Mouse (Mus musculus) lung, embryonic 14.5 days (tissue): ENCODE results near the gene Abca1. TPM values are rescaled to one million over a fixed set of nuclear protein-coding genes. Genes with fewer than 3 reads are reported as not detected.

ENCODE experiments used
- ATAC-seq: fragments of 200-750 bp; cut with Nextera tagmentation; 2 replicates; pipeline ENCODE4 v1.8.0; 2017; ENCODE audit warnings: mild to moderate bottlenecking, moderate TSS enrichment, moderate library complexity; ENCODE audit not compliant: insufficient read depth
- DNase-seq: peaks from one replicate; pipeline ENCODE4 v3.0.0-alpha.2; 2015
- H3K27ac ChIP-seq: fragments of 300-500 bp; sonication (generic); 2 replicates; pipeline ENCODE4 v1.5.1; 2014; ENCODE audit warnings: low read depth, mild to moderate bottlenecking, moderate library complexity
- H3K27me3 ChIP-seq: fragments of 300-500 bp; sonication (generic); 2 replicates; pipeline ENCODE4 v1.6.1; 2014; ENCODE audit warnings: low read length, control low read depth; ENCODE audit not compliant: insufficient read depth
- H3K36me3 ChIP-seq: fragments of 300-500 bp; sonication (generic); 2 replicates; pipeline ENCODE4 v1.6.1; 2014; ENCODE audit warnings: control low read depth; ENCODE audit not compliant: insufficient read depth
- H3K4me1 ChIP-seq: fragments of 300-500 bp; sonication (generic); 2 replicates; pipeline ENCODE4 v1.6.1; 2014; ENCODE audit warnings: antibody characterized with exemption, control low read depth; ENCODE audit not compliant: insufficient read depth
- H3K4me2 ChIP-seq: fragments of 300-500 bp; sonication (generic); 2 replicates; pipeline ENCODE4 v1.6.1; 2014; ENCODE audit warnings: mild to moderate bottlenecking
- H3K4me3 ChIP-seq: fragments of 300-500 bp; sonication (generic); 2 replicates; pipeline ENCODE4 v1.5.1; 2014; ENCODE audit warnings: low read depth, low read length
- H3K9ac ChIP-seq: fragments of 300-500 bp; sonication (generic); 2 replicates; pipeline ENCODE4 v1.6.1; 2014
- H3K9me3 ChIP-seq: fragments of 300-500 bp; sonication (generic); 2 replicates; pipeline ENCODE4 v1.6.1; 2016; ENCODE audit warnings: low read depth, low read length, control low read depth
- CTCF ChIP-seq: IDR thresholded peaks from 2 replicates; pipeline ENCODE4 v1.5.1; 2016; ENCODE audit warnings: antibody characterized with exemption, low read depth
- WGBS: fragments of 180-500 bp; shearing (Covaris S2); extraction: QIAGEN DNeasy Blood & Tissue Kit; methylation state at CpG from one replicate; pipeline ENCODE4 v1.1.7; 2014; 5-methylcytosine and 5-hydroxymethylcytosine counted together
- polyA plus RNA-seq: library from polyadenylated mRNA; unstranded; fragments of >200 nt; fragmentation: Nextera tagmentation; extraction: Ambion mirVana; gene quantifications from 2 replicates; pipeline ENCODE4 v1.2.1, GENCODE M21; 2014

Gene Abca1
- polyA plus RNA-seq, 1 experiment from 2014 or later = 13.6 TPM

DNA sequence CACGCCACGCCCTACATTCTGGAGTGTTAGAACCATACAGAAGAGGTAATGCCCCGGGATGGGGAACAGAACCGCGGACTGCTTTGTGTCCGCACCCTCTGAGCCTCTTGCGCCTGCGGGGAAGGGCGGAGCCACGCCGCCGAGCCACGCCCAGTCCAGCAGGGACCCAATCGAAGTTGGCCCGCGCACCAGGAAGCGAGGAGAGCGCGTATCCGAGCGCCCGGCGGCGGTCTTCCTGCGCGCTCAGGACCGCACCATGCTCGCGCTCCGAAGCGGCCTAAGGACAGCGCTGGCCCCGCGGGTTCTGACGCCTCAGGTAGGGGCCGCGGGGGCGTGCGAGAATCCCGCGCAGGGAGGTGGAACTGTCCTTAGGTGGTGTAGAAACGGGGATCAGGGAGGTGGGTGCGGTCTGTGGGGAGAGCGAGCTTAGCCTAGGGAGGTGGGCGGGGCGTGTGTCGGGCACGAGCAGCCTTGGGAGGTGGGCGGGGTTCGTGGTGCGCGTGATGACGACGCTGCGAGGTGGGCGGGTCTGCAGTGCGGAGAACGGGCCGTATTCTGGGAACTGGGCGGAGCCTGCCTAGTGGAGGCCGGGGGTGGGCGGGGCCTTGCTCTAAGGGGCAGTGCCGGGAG lies 147.8 kb downstream of the Abca1 start, which contains the start of gene Nipsnap3b:
Gene Nipsnap3b, plus strand, starts transcription at position 149 of the 630 bp plus-strand sequence.
- H3K27me3 ChIP-seq = no peaks in the 10 kb centered on the region
- under 1% methylated on average over 63 of the region's 63 CpGs for WGBS
- peak; percentile 98 for DNase-seq

DNA sequence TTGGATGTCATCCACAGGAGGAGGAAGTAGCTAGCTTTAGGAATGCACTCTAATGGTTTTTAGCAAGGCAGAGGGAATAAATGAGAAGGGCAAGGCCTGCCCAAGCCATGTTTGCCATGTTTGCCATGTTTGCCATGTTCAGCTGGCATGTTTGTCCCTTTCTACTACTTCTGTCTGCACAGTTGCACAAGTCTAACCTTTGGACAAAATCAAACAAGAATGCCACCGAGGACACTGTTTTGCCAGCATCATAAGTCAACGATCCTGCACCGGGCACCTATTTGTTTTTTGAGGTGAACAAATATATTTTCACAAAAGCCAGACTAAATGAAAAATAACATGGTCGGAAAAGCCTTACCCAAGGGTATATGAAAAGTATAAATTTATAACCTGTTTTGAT lies 149.8 kb downstream of the Abca1 start:
- 82% methylated on average over 4 of the region's 4 CpGs for WGBS
- ATAC-seq = no peak

More for the DNA sequence above, 147.8 kb downstream of the Abca1 start, which contains the start of gene Nipsnap3b:
- peak; percentile 96 for ATAC-seq
- Histone ChIP-seq H3K9ac (peak within 1 kb of the TSS; percentile 68), H3K4me2 (peak within 1 kb of the TSS; percentile 77), H3K27ac (peak within 1 kb of the TSS; percentile 73), H3K4me3 (peak within 1 kb of the TSS; percentile 70), H3K36me3 (peaks cover 12% of the 10 kb centered on the region), H3K4me1 (no peaks in the 10 kb centered on the region; the same call in 1 of the 2 replicates), H3K9me3 (no peaks in the 10 kb centered on the region; the same call in 1 of the 2 replicates)
- TF ChIP-seq CTCF = no peak

DNA sequence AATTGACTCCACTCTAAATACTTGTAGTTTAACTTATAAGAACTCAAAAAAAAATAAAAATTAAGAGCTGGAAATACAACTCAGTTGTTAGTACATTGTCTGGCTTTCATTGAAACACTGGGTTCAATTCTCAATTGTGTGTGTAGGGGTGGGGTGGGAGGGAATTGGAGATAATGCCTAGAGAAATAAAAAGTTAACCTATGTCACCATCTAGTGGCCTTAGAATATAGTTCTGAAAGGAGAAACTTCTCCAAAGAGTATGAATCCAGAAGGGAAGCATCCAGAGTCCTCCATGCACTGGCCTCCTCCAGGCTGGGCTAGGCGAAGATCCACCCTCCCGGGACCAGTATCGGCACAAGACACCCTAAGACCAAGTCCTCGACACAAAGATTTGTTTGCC lies 150.5 kb downstream of the Abca1 start:
- DNase-seq = peak; percentile 64
- 0 out of 2 replicates have a peak, but pooled peaks have one; percentile 35 for TF ChIP-seq CTCF
- WGBS = 62% methylated on average over 4 of the region's 4 CpGs

More for the DNA sequence above, 149.8 kb downstream of the Abca1 start:
- no peaks in the 10 kb centered on the region for H3K27me3 ChIP-seq
- no peak for TF ChIP-seq CTCF
- no peaks in the 10 kb centered on the region; the same call in 1 of the 2 replicates for H3K4me1 ChIP-seq
- no peak for DNase-seq
- no peak overlapping the region for H3K4me2 ChIP-seq
- no peak overlapping the region for H3K27ac ChIP-seq
- H3K9ac ChIP-seq = no peak overlapping the region
- no peak overlapping the region for H3K4me3 ChIP-seq
- no peaks in the 10 kb centered on the region for H3K36me3 ChIP-seq
- no peaks in the 10 kb centered on the region for H3K9me3 ChIP-seq

DNA sequence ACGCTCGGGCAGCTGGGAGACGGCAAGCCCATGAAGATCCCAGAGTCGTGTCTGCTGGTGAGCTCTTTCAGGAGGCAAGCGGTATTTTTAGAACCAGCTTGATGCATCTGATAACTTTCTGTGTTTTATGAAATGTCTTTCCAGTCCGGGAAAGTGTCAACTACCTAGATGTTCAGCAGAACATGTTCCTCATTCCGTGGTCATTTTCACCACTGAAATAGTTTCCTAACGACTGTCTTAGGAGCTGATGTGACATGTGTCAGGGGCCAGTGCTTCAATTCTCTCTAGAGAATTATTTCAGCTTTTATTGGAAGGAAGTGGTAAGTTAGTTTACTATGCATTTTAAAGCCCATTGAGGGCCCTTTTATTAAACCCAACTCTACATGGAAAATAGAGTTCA lies 159.5 kb downstream of the Abca1 start:
- no peak overlapping the region for H3K27ac ChIP-seq
- H3K4me2 ChIP-seq = no peak overlapping the region
- no peaks in the 10 kb centered on the region for H3K27me3 ChIP-seq
- no peaks in the 10 kb centered on the region for H3K4me1 ChIP-seq
- no peak overlapping the region for H3K4me3 ChIP-seq
- TF ChIP-seq CTCF = no peak
- no peak overlapping the region for H3K9ac ChIP-seq
- ATAC-seq (no peak), DNase-seq (no peak)
- no peaks in the 10 kb centered on the region for H3K9me3 ChIP-seq
- no peaks in the 10 kb centered on the region for H3K36me3 ChIP-seq
- WGBS = 82% methylated on average over 8 of the region's 8 CpGs

More for the DNA sequence above, 150.5 kb downstream of the Abca1 start:
- H3K4me2 ChIP-seq = no peak overlapping the region
- no peaks in the 10 kb centered on the region for H3K9me3 ChIP-seq
- ATAC-seq = no peak
- H3K27ac ChIP-seq = no peak overlapping the region
- no peaks in the 10 kb centered on the region; the same call in 1 of the 2 replicates for H3K4me1 ChIP-seq
- no peaks in the 10 kb centered on the region for H3K27me3 ChIP-seq
- no peaks in the 10 kb centered on the region for H3K36me3 ChIP-seq
- no peak overlapping the region for H3K9ac ChIP-seq
- H3K4me3 ChIP-seq = no peak overlapping the region

DNA sequence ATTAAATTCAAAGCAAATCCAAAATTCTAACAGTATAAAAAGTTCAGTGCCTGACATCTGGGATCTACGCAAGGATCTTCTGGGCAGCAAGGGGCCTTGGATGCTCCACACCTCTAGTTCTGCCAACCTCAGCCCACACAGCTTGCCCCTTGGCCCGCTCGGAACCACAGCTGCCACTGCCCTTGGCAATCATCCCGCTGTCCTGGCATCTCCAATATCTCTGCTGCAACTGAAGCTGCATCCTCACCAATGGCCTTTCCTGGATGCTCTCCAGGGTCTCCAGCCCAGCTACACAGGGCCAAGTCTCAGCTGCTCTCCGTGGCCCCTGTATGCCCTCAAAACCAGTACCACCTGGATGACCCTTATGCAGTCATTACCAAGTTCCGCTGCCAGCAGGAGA lies 160.2 kb downstream of the Abca1 start:
- ATAC-seq (no peak), DNase-seq (no peak)
- no peak for TF ChIP-seq CTCF
- Histone ChIP-seq H3K4me2 (no peak overlapping the region), H3K36me3 (no peaks in the 10 kb centered on the region), H3K27me3 (no peaks in the 10 kb centered on the region), H3K4me1 (no peaks in the 10 kb centered on the region), H3K9me3 (no peaks in the 10 kb centered on the region), H3K27ac (no peak overlapping the region), H3K9ac (no peak overlapping the region), H3K4me3 (no peak overlapping the region)
- 88% methylated on average over 6 of the region's 6 CpGs for WGBS

DNA sequence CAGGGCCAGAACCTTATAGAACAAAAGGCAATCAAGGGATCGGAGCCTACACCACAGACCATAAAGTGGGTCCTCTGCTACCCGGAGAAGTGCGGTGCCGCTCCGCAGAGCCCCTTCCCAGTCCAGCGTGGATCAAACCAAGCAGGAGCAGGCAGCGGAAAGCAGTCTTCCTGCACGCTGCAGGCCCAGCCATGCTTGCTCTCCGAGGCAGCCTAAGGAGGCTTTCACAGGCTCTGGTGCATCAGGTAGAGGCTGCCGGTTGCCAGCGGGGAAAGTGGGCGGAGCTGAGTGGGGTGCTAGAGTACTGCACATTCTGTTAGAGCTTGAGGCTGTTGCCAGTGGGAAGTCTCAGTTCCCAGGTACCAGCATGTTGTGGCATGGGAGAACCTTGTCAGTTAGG lies 170.4 kb downstream of the Abca1 start, which contains the start of gene Nipsnap3a:
Gene Nipsnap3a, plus strand, starts transcription at position 25 of the 400 bp plus-strand sequence.
- H3K4me1 ChIP-seq = no peaks in the 10 kb centered on the region
- ATAC-seq = peak; percentile 75
- H3K4me3 ChIP-seq = no peak within 1 kb of the TSS
- H3K9me3 ChIP-seq = no peaks in the 10 kb centered on the region
- WGBS = 17% methylated on average over 12 of the region's 12 CpGs
- H3K27ac ChIP-seq = no peak within 1 kb of the TSS
- peak; percentile 28 for DNase-seq
- no peaks in the 10 kb centered on the region for H3K36me3 ChIP-seq
- TF ChIP-seq CTCF = no peak
- peak within 1 kb of the TSS; percentile 50 for H3K4me2 ChIP-seq
- no peak within 1 kb of the TSS for H3K9ac ChIP-seq
- no peaks in the 10 kb centered on the region for H3K27me3 ChIP-seq

DNA sequence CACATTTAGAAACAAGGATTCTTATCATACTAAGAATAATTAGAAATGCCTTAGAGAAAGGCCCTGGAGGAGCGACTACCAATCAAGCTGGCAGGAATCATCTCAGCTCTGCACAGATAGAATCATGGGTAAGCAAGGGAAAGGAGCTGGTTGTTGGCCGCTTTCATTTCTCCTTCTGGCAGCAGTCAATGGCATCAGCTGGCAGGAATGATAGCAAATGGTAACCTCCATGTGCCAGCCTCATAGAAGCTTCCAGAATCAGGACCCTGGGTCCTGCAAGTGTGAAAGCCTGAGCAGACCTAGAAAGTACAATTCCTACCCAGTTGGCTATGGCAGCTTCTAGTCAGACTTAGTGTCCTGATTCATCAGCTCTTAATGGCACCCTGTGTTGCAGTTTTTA lies 173.4 kb downstream of the Abca1 start:
- no peak for DNase-seq
- no peaks in the 10 kb centered on the region for H3K9me3 ChIP-seq
- no peaks in the 10 kb centered on the region for H3K27me3 ChIP-seq
- TF ChIP-seq CTCF = no peak
- no peak overlapping the region for H3K4me3 ChIP-seq
- 81% methylated on average over 2 of the region's 2 CpGs for WGBS
- no peak overlapping the region for H3K27ac ChIP-seq
- ATAC-seq = no peak
- no peak overlapping the region for H3K4me2 ChIP-seq
- H3K4me1 ChIP-seq = no peaks in the 10 kb centered on the region
- H3K9ac ChIP-seq = no peak overlapping the region
- no peaks in the 10 kb centered on the region for H3K36me3 ChIP-seq
